Mouse (Mus musculus) splenic B cell, adult 2 months (primary cell): ENCODE results near the gene Inmt.
"Not testable (repeated sequence)": the region's sequence is repeated elsewhere in the genome, so short reads cannot be mapped to it uniquely, and the experiment has no call there.

ENCODE experiments used
- DNase-seq: peaks from one replicate; pipeline ENCODE4 v3.0.0-alpha.2; 2011; ENCODE audit warnings: low read depth, low spot score
- H3K27me3 ChIP-seq: 2 replicates; pipeline ENCODE4 v1.6.1; 2012; ENCODE audit warnings: mild to moderate bottlenecking, low read length, moderate library complexity, mixed read lengths; ENCODE audit not compliant: control insufficient read depth, poor library complexity, insufficient read depth, severe bottlenecking
- H3K36me3 ChIP-seq: 2 replicates; pipeline ENCODE4 v1.6.1; 2012; ENCODE audit warnings: mild to moderate bottlenecking, low read length, moderate library complexity, mixed read lengths; ENCODE audit not compliant: control insufficient read depth, poor library complexity, insufficient read depth, severe bottlenecking

Gene Inmt

GRCm38 (mm10) chr6:55174741-55175181, at the start of gene Inmt:
Gene Inmt, minus strand, starts transcription at chr6:55175043.
- Histone ChIP-seq H3K36me3 (no peaks in the 10 kb centered on the region), H3K27me3 (no peaks in the 10 kb centered on the region)
- no peak for DNase-seq

GRCm38 (mm10) chr6:55223986-55224385, 49.1 kb upstream of the Inmt start:
- DNase-seq, result no peak
- Histone ChIP-seq H3K36me3 (no peaks in the 10 kb centered on the region), H3K27me3 (no peaks in the 10 kb centered on the region)

- no peak for DNase-seq
- Histone ChIP-seq H3K36me3 (no peaks in the 10 kb centered on the region), H3K27me3 (no peaks in the 10 kb centered on the region)
Measured at GRCm38 (mm10) chr6:55218232-55218631, 43.4 kb upstream of the Inmt start.

GRCm38 (mm10) chr6:55214541-55214940, 39.7 kb upstream of the Inmt start:
- H3K36me3 ChIP-seq, result no peaks in the 10 kb centered on the region
- H3K27me3 ChIP-seq, result no peaks in the 10 kb centered on the region
- DNase-seq, result no peak

GRCm38 (mm10) chr6:55210423-55211365, 35.9 kb upstream of the Inmt start:
- no peaks in the 10 kb centered on the region for H3K36me3 ChIP-seq
- H3K27me3 ChIP-seq, result no peaks in the 10 kb centered on the region
- no peak for DNase-seq

- DNase-seq, result no peak
- no peaks in the 10 kb centered on the region for H3K27me3 ChIP-seq
- H3K36me3 ChIP-seq, result no peaks in the 10 kb centered on the region
Measured at GRCm38 (mm10) chr6:55207786-55208185, 32.9 kb upstream of the Inmt start.

- no peaks in the 10 kb centered on the region for H3K27me3 ChIP-seq
- DNase-seq, result no peak
- no peaks in the 10 kb centered on the region for H3K36me3 ChIP-seq
Measured at GRCm38 (mm10) chr6:55203931-55204330, 29.1 kb upstream of the Inmt start.

- no peaks in the 10 kb centered on the region for H3K36me3 ChIP-seq
- H3K27me3 ChIP-seq, result no peaks in the 10 kb centered on the region
- no peak for DNase-seq
Measured at GRCm38 (mm10) chr6:55202913-55203910, 28.4 kb upstream of the Inmt start, which contains the start of gene Mindy4. Gene Mindy4, plus strand, starts transcription at chr6:55203383.

GRCm38 (mm10) chr6:55199047-55199446, 24.2 kb upstream of the Inmt start:
- Histone ChIP-seq H3K27me3 (no peaks in the 10 kb centered on the region), H3K36me3 (no peaks in the 10 kb centered on the region)
- no peak for DNase-seq

GRCm38 (mm10) chr6:55193171-55193570, 18.3 kb upstream of the Inmt start:
- H3K27me3 ChIP-seq, result 0 out of 2 replicates have a peak, but pooled peaks cover 2% of the 10 kb centered on the region
- H3K36me3 ChIP-seq, result no peaks in the 10 kb centered on the region
- no peak for DNase-seq

GRCm38 (mm10) chr6:55191537-55191936, 16.7 kb upstream of the Inmt start:
- Histone ChIP-seq H3K36me3 (no peaks in the 10 kb centered on the region), H3K27me3 (0 out of 2 replicates have a peak, but pooled peaks cover 2% of the 10 kb centered on the region)
- DNase-seq, result no peak

- 0 out of 2 replicates have a peak, but pooled peaks cover 2% of the 10 kb centered on the region for H3K27me3 ChIP-seq
- no peak for DNase-seq
- H3K36me3 ChIP-seq, result no peaks in the 10 kb centered on the region
Measured at GRCm38 (mm10) chr6:55189406-55189805, 14.6 kb upstream of the Inmt start.

GRCm38 (mm10) chr6:55187827-55188226, 13.0 kb upstream of the Inmt start:
- not testable (repeated sequence) for H3K27me3 ChIP-seq, DNase-seq, H3K36me3 ChIP-seq

GRCm38 (mm10) chr6:55182655-55183430, 8.0 kb upstream of the Inmt start:
- no peak for DNase-seq
- Histone ChIP-seq H3K36me3 (no peaks in the 10 kb centered on the region), H3K27me3 (no peaks in the 10 kb centered on the region)
